Mouse (Mus musculus) testis, adult 2 months (tissue): ENCODE results near the gene Ppp1r3c.

Experiments
- CTCF ChIP-seq: fragments of 200-500 bp; IDR thresholded peaks from 2 replicates; pipeline ENCODE4 v1.5.1; 2012; ENCODE audit warnings: low read depth, mild to moderate bottlenecking, inconsistent platforms, low read length, moderate library complexity; ENCODE audit not compliant: control insufficient read depth, insufficient read depth, insufficient replicate concordance
- POLR2A ChIP-seq: fragments of 200-500 bp; IDR thresholded peaks from 2 replicates; pipeline ENCODE4 v1.6.1; 2012; ENCODE audit warnings: low read depth, mild to moderate bottlenecking, inconsistent platforms, low read length, moderate library complexity; ENCODE audit not compliant: control insufficient read depth

DNA sequence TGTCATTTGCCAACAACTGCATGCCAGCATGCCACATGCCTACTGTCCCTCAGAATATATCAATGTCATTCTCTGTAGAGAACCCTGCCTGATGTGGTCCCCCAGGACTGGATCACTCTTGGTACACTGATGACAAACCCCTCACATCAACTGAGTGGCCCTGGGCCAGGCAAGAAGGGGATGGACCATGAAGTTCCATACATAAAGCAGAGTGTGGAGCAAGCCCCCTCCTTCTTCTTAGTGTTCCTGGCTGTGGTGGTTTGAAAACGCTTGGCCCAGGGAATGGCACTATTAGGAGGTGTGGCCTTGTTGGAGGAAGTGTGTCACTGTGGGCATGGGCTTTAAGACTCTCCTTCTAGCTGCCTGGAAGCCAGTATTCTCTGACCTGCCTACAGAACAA is 37.3 kb downstream of the Ppp1r3c start:
- TF ChIP-seq CTCF (no peak), POLR2A (no peak)
